Mouse (Mus musculus) forebrain, embryonic 13.5 days (tissue): ENCODE results near the gene Ubfd1. TPM values are rescaled to one million over a fixed set of nuclear protein-coding genes. Genes with fewer than 3 reads are reported as not detected.

Experiments used
- ATAC-seq: fragments of 200-750 bp; cut with Nextera tagmentation; 2 replicates; pipeline ENCODE4 v1.8.0; 2017
- H3K27ac ChIP-seq: fragments of 300-500 bp; sonication (generic); 2 replicates; pipeline ENCODE4 v1.5.1; 2015; ENCODE audit warnings: inconsistent platforms, mild to moderate bottlenecking, moderate library complexity
- H3K27me3 ChIP-seq: fragments of 300-500 bp; sonication (generic); 2 replicates; pipeline ENCODE4 v1.6.1; 2015; ENCODE audit warnings: mild to moderate bottlenecking, inconsistent platforms
- H3K36me3 ChIP-seq: fragments of 300-500 bp; sonication (generic); 2 replicates; pipeline ENCODE4 v1.6.1; 2015; ENCODE audit warnings: mild to moderate bottlenecking, inconsistent platforms; ENCODE audit not compliant: poor library complexity, severe bottlenecking
- H3K4me1 ChIP-seq: fragments of 300-500 bp; sonication (generic); 2 replicates; pipeline ENCODE4 v1.6.1; 2015; ENCODE audit warnings: inconsistent platforms
- H3K4me2 ChIP-seq: fragments of 300-500 bp; sonication (generic); 2 replicates; pipeline ENCODE4 v1.6.1; 2015; ENCODE audit warnings: inconsistent platforms, mild to moderate bottlenecking, moderate library complexity
- H3K4me3 ChIP-seq: fragments of 300-500 bp; sonication (generic); 2 replicates; pipeline ENCODE4 v1.5.1; 2015; ENCODE audit warnings: mild to moderate bottlenecking, inconsistent platforms
- H3K9ac ChIP-seq: fragments of 300-500 bp; sonication (generic); 2 replicates; pipeline ENCODE4 v1.6.1; 2015; ENCODE audit warnings: mild to moderate bottlenecking, inconsistent platforms
- H3K9me3 ChIP-seq: fragments of 300-500 bp; sonication (generic); replicated peaks from 2 replicates; pipeline ENCODE4 v1.6.1; 2016; ENCODE audit warnings: inconsistent platforms
- WGBS: fragments of 180-500 bp; shearing (Covaris S2); methylation state at CpG from one replicate; pipeline ENCODE4 v1.1.7; 2015; 5-methylcytosine and 5-hydroxymethylcytosine counted together
- polyA plus RNA-seq: library from polyadenylated mRNA; unstranded; fragments of >200 nt; fragmentation: Nextera tagmentation; extraction: Ambion mirVana; gene quantifications from 2 replicates; pipeline ENCODE4 v1.2.1, GENCODE M21; 2015

The Ubfd1 gene
- polyA plus RNA-seq = 54.6 and 58.2 TPM in 2 replicates

DNA sequence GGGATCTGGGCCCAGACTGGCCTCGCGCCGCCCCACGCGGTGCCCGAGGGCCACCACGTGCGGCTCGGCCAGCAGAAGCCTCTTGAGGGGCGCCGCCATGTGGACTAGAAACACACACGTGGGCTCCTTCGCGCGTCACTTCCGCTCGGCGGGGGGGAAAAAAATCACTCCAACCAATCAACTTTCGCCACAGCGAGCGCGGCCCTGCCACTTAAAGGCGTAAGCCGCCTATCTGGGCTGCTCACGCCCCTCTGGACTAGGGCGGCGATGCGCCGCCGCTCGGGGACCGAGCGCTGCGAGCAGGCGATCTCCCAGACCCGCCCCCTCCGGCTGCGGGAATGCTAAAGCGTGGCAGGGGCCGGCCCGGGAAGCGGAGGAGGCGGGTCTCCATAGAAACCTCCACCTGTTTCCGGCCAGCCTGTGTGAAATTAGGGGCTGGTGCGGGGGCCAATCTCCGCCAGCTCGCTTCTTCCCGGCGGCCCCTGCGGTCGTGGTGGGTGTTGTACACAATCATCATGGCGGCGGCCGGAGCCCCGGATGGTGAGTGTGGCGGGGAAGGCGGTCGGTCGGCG lies at the start of gene Ubfd1, which contains the start of gene Ears2:
Ubfd1 (plus strand) TSS at position 231 of the 572 bp plus-strand sequence.
Ears2 (minus strand) TSS at position 319 of the 572 bp plus-strand sequence.
- under 1% methylated on average over 60 of the region's 60 CpGs for WGBS
- H3K4me1 ChIP-seq = peaks cover 36% of the 10 kb centered on the region
- H3K4me2 ChIP-seq = peak within 1 kb of the TSS; percentile 71
- no peaks in the 10 kb centered on the region for H3K9me3 ChIP-seq
- peak within 1 kb of the TSS; percentile 95 for H3K9ac ChIP-seq
- peak; percentile 98 for ATAC-seq
- H3K36me3 ChIP-seq = peaks cover 40% of the 10 kb centered on the region
- H3K27me3 ChIP-seq = no peaks in the 10 kb centered on the region
- peak within 1 kb of the TSS; percentile 96 for H3K27ac ChIP-seq
- H3K4me3 ChIP-seq = peak within 1 kb of the TSS; percentile 97

- Histone ChIP-seq H3K9me3 (no peaks in the 10 kb centered on the region), H3K27ac (peak overlapping the region; percentile 31; the same call in 1 of the 2 replicates), H3K36me3 (peaks cover 14% of the 10 kb centered on the region), H3K4me2 (peak overlapping the region; percentile 77), H3K27me3 (no peaks in the 10 kb centered on the region), H3K4me1 (peaks cover 45% of the 10 kb centered on the region), H3K4me3 (peak overlapping the region; percentile 80), H3K9ac (no peak overlapping the region)
- 67% methylated on average over 3 of the region's 3 CpGs for WGBS
- no peak for ATAC-seq
Measured at GRCm38 (mm10) chr7:122018247-122018646, 48.7 kb upstream of the Ubfd1 start.

DNA sequence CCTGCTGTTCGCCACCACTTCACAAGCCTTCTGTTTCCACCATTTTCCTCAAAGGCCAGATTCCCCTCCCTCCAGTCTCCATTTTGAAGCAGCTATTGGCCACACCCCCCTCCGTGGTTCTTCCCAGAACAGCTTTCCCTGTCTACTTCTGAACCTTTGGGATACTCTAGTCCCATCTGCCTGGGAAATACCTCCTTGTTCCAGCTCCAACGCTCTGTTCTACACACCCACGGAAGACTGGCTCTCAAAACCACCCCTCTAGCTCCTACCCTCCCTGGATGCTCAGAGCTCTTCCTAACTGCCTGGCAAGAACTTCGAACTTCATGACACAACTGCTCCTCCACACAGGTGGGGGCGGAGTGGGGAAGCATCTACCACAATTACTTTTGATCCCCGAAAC lies 48.0 kb upstream of the Ubfd1 start:
- peak overlapping the region; percentile 31; the same call in 1 of the 2 replicates for H3K27ac ChIP-seq
- ATAC-seq = no peak

GRCm38 (mm10) chr7:122020273-122020666 lies 46.7 kb upstream of the Ubfd1 start:
- no peaks in the 10 kb centered on the region for H3K9me3 ChIP-seq
- peak overlapping the region; percentile 87 for H3K27ac ChIP-seq

More for the DNA sequence above, 48.0 kb upstream of the Ubfd1 start:
- 84% methylated on average over 7 of the region's 7 CpGs for WGBS
- peaks cover 10% of the 10 kb centered on the region for H3K36me3 ChIP-seq
- peak overlapping the region; percentile 77 for H3K4me2 ChIP-seq
- 0 out of 2 replicates have a peak overlapping the region, but pooled peaks have one; percentile 92 for H3K9ac ChIP-seq
- peak overlapping the region; percentile 80 for H3K4me3 ChIP-seq
- peaks cover 45% of the 10 kb centered on the region for H3K4me1 ChIP-seq
- H3K9me3 ChIP-seq = no peaks in the 10 kb centered on the region
- H3K27me3 ChIP-seq = no peaks in the 10 kb centered on the region

GRCm38 (mm10) chr7:122020667-122021354 lies 46.2 kb upstream of the Ubfd1 start, which contains the start of gene Gga2:
Gene Gga2, minus strand, starts transcription at chr7:122021222.
- Histone ChIP-seq H3K4me3 (peak within 1 kb of the TSS; percentile 80), H3K9me3 (no peaks in the 10 kb centered on the region), H3K27me3 (no peaks in the 10 kb centered on the region), H3K9ac (peak within 1 kb of the TSS; percentile 92), H3K36me3 (peaks cover 7% of the 10 kb centered on the region), H3K4me2 (peak within 1 kb of the TSS; percentile 77), H3K27ac (peak within 1 kb of the TSS; percentile 87), H3K4me1 (peaks cover 37% of the 10 kb centered on the region)
- under 1% methylated on average over 48 of the region's 50 CpGs for WGBS
- ATAC-seq = peak; percentile 91

More at GRCm38 (mm10) chr7:122020273-122020666, 46.7 kb upstream of the Ubfd1 start:
- Histone ChIP-seq H3K4me2 (peak overlapping the region; percentile 77), H3K4me1 (peaks cover 42% of the 10 kb centered on the region), H3K9ac (peak overlapping the region; percentile 92), H3K4me3 (peak overlapping the region; percentile 80), H3K36me3 (peaks cover 7% of the 10 kb centered on the region), H3K27me3 (no peaks in the 10 kb centered on the region)
- peak; percentile 54 for ATAC-seq
- WGBS = 1% methylated on average over 6 of the region's 6 CpGs

- WGBS = 92% methylated on average over 2 of the region's 2 CpGs
- peaks cover 29% of the 10 kb centered on the region for H3K4me1 ChIP-seq
- no peak for ATAC-seq
- no peak overlapping the region for H3K27ac ChIP-seq
- H3K4me3 ChIP-seq = no peak overlapping the region
- no peak overlapping the region for H3K9ac ChIP-seq
- no peak overlapping the region for H3K4me2 ChIP-seq
- H3K9me3 ChIP-seq = no peaks in the 10 kb centered on the region
- H3K36me3 ChIP-seq = peaks cover 5% of the 10 kb centered on the region
- no peaks in the 10 kb centered on the region for H3K27me3 ChIP-seq
Measured at GRCm38 (mm10) chr7:122022131-122022530, 44.8 kb upstream of the Ubfd1 start.

- peaks cover 6% of the 10 kb centered on the region for H3K36me3 ChIP-seq
- WGBS = 68% methylated on average over 3 of the region's 3 CpGs
- no peaks in the 10 kb centered on the region for H3K9me3 ChIP-seq
- H3K9ac ChIP-seq = no peak overlapping the region
- H3K4me1 ChIP-seq = no peaks in the 10 kb centered on the region
- ATAC-seq = no peak
- H3K4me2 ChIP-seq = no peak overlapping the region
- H3K27me3 ChIP-seq = no peaks in the 10 kb centered on the region
- H3K27ac ChIP-seq = no peak overlapping the region
- no peak overlapping the region for H3K4me3 ChIP-seq
Measured at GRCm38 (mm10) chr7:122033371-122033770, 33.6 kb upstream of the Ubfd1 start.

DNA sequence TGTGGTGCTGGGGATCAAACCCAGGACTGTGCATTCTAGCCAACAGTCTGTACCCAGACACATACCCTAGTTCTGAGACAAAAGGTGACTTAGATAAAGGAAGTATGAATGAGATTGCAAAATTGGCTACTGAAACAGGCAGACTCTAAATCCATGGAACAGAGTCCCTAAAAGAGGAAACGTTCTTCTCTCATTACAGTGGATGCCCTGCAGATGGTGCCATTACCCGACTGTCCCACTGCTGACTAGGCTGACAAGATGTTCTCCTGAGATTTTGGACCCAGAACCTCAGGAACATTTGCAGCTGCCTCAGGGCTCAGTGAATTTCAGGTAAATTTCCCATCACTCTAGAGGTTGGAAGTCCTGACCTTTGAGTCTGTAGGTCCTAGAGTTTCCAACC lies 32.6 kb upstream of the Ubfd1 start:
- Histone ChIP-seq H3K27me3 (no peaks in the 10 kb centered on the region), H3K9me3 (no peaks in the 10 kb centered on the region), H3K4me3 (no peak overlapping the region), H3K4me1 (no peaks in the 10 kb centered on the region), H3K36me3 (peaks cover 16% of the 10 kb centered on the region), H3K9ac (no peak overlapping the region), H3K27ac (no peak overlapping the region), H3K4me2 (no peak overlapping the region)
- no peak for ATAC-seq
- 56% methylated on average over 2 of the region's 2 CpGs for WGBS

DNA sequence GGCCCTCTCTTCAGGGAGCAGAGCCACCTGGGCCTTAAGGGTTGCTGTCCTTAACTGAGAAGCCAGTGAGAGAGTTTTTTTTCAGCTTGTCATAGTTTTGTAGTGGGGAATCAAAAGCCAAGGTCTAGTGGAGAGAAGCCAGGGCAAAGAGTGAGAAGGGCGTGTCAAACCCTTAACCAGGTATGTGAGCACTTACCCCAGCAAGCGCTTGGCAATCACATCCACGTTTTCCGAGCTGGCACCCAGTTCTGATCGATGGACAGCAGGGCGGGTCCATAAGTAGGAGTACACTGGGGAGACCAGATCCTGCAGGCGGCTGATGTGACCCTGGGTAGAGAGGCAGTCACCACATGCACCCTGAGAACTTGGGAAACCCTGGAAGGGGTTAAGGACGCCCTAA lies 22.9 kb upstream of the Ubfd1 start:
- H3K9ac ChIP-seq = no peak overlapping the region
- WGBS = 84% methylated on average over 8 of the region's 8 CpGs
- H3K4me1 ChIP-seq = no peaks in the 10 kb centered on the region
- no peaks in the 10 kb centered on the region for H3K9me3 ChIP-seq
- H3K27ac ChIP-seq = no peak overlapping the region
- H3K27me3 ChIP-seq = no peaks in the 10 kb centered on the region
- peaks cover 58% of the 10 kb centered on the region for H3K36me3 ChIP-seq
- no peak overlapping the region for H3K4me3 ChIP-seq
- H3K4me2 ChIP-seq = no peak overlapping the region
- ATAC-seq = no peak

DNA sequence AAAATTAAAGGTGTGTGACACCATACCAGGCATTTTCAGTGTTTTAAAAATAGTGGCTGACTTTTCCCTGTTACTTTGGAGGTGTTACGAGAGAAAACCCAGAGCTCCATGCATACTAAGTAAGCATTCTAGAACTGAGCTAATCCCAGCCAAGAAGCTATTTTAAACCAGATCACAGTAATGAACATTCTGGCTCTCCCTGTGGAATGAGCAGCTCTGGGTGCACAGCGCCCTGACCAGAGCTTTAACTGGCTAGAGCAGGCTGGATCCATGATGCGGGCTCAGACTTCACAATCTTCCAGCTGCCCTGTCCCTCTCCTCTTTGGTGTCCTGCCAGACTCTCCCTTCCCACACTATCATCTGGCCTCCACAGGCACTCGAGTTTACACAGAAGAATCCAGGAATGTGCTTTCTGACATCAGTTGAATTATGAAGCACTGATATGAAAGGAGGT lies 21.8 kb upstream of the Ubfd1 start:
- H3K27me3 ChIP-seq = no peaks in the 10 kb centered on the region
- H3K4me3 ChIP-seq = no peak overlapping the region
- WGBS = 89% methylated on average over 4 of the region's 4 CpGs
- no peaks in the 10 kb centered on the region for H3K9me3 ChIP-seq
- H3K36me3 ChIP-seq = peaks cover 55% of the 10 kb centered on the region
- H3K9ac ChIP-seq = no peak overlapping the region
- no peak for ATAC-seq
- no peak overlapping the region for H3K4me2 ChIP-seq
- no peak overlapping the region for H3K27ac ChIP-seq
- no peaks in the 10 kb centered on the region for H3K4me1 ChIP-seq

DNA sequence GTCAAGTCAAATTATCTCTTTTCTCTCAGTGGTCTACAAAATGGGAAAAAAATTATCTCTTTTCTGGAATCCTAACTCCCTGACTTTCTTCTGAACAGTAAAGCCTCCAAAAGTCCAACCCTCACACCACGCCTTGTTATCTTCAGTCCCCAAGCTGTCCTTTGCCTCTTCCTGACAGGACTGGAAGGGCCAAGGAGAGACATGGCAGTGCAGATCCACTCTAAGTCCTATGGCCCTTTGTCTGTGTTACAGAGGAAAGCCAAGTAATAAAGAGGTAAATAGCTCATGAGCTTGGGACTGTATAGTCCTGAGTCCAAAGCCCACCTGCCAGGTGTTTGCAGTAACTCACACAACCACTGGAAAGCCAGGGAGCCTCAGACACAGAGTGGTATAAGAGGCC lies 21.3 kb upstream of the Ubfd1 start:
- 96% methylated on average over 1 of the region's 1 CpGs for WGBS
- Histone ChIP-seq H3K27ac (no peak overlapping the region), H3K4me3 (no peak overlapping the region), H3K27me3 (no peaks in the 10 kb centered on the region), H3K4me2 (no peak overlapping the region), H3K9me3 (no peaks in the 10 kb centered on the region), H3K9ac (no peak overlapping the region), H3K36me3 (peaks cover 56% of the 10 kb centered on the region), H3K4me1 (no peaks in the 10 kb centered on the region)
- no peak for ATAC-seq

GRCm38 (mm10) chr7:122046813-122047212 lies 20.2 kb upstream of the Ubfd1 start:
- Histone ChIP-seq H3K9ac (no peak overlapping the region), H3K9me3 (no peaks in the 10 kb centered on the region), H3K4me3 (no peak overlapping the region), H3K36me3 (peaks cover 55% of the 10 kb centered on the region), H3K4me2 (no peak overlapping the region), H3K4me1 (no peaks in the 10 kb centered on the region), H3K27me3 (no peaks in the 10 kb centered on the region), H3K27ac (no peak overlapping the region)
- 91% methylated on average over 2 of the region's 2 CpGs for WGBS
- no peak for ATAC-seq
